Mouse (Mus musculus) testis, postnatal 14 days (tissue): ENCODE results near the gene Vps33b.

ENCODE experiments used
- DNase-seq: peaks from one replicate; pipeline ENCODE4 v3.0.0; 2021; ENCODE audit warnings: low spot score

Vps33b gene

GRCm38 (mm10) chr7:80269751-80270255, 354 bp downstream of the Vps33b start:
- DNase-seq: peak; percentile 49

- no peak for DNase-seq
Observed at GRCm38 (mm10) chr7:80273456-80273855, 4.0 kb downstream of the Vps33b start.

GRCm38 (mm10) chr7:80276374-80276773, 6.9 kb downstream of the Vps33b start:
- DNase-seq: no peak

- DNase-seq: no peak
Observed at GRCm38 (mm10) chr7:80280032-80280431, 10.6 kb downstream of the Vps33b start.

- no peak for DNase-seq
Observed at GRCm38 (mm10) chr7:80280998-80281397, 11.5 kb downstream of the Vps33b start.

- DNase-seq: no peak
Observed at GRCm38 (mm10) chr7:80281646-80282045, 12.2 kb downstream of the Vps33b start.

- DNase-seq: no peak
Observed at GRCm38 (mm10) chr7:80283226-80283918, 13.9 kb downstream of the Vps33b start.

- no peak for DNase-seq
Observed at GRCm38 (mm10) chr7:80284391-80284790, 14.9 kb downstream of the Vps33b start.

GRCm38 (mm10) chr7:80285725-80286124, 16.3 kb downstream of the Vps33b start:
- no peak for DNase-seq

- no peak for DNase-seq
Observed at GRCm38 (mm10) chr7:80287736-80288135, 18.3 kb downstream of the Vps33b start.

- peak; percentile 98 for DNase-seq
Observed at GRCm38 (mm10) chr7:80294062-80294763, 24.8 kb downstream of the Vps33b start, which contains the start of gene Prc1. Gene Prc1 (plus strand): TSS chr7:80294450.

GRCm38 (mm10) chr7:80294764-80295648, 25.6 kb downstream of the Vps33b start:
- DNase-seq: no peak

GRCm38 (mm10) chr7:80296462-80296861, 27.0 kb downstream of the Vps33b start:
- no peak for DNase-seq

GRCm38 (mm10) chr7:80297041-80297440, 27.6 kb downstream of the Vps33b start:
- DNase-seq: no peak

- no peak for DNase-seq
Observed at GRCm38 (mm10) chr7:80298754-80299153, 29.3 kb downstream of the Vps33b start.

- DNase-seq: no peak
Observed at GRCm38 (mm10) chr7:80299568-80299967, 30.1 kb downstream of the Vps33b start.

- no peak for DNase-seq
Observed at GRCm38 (mm10) chr7:80301522-80301921, 32.1 kb downstream of the Vps33b start.

- no peak for DNase-seq
Observed at GRCm38 (mm10) chr7:80307766-80308165, 38.3 kb downstream of the Vps33b start.

- DNase-seq: no peak
Observed at GRCm38 (mm10) chr7:80310771-80311170, 41.3 kb downstream of the Vps33b start.

GRCm38 (mm10) chr7:80315733-80316132, 46.3 kb downstream of the Vps33b start:
- no peak for DNase-seq

GRCm38 (mm10) chr7:80317439-80318115, 48.1 kb downstream of the Vps33b start:
- no peak for DNase-seq

- no peak for DNase-seq
Observed at GRCm38 (mm10) chr7:80318670-80319069, 49.2 kb downstream of the Vps33b start.
